Mouse (Mus musculus) cortical plate, adult 2 months (tissue): ENCODE data around the gene Csf1. TPM values are rescaled to one million over a fixed set of nuclear protein-coding genes. Genes with fewer than 3 reads are reported as not detected.

Experiments used
- H3K27ac ChIP-seq: fragments of 200-500 bp; 2 replicates; pipeline ENCODE4 v1.5.1; 2012; ENCODE audit warnings: low read length, control low read depth, inconsistent platforms; ENCODE audit not compliant: insufficient read depth
- H3K4me1 ChIP-seq: fragments of 200-500 bp; 2 replicates; pipeline ENCODE4 v1.6.1; 2011; ENCODE audit warnings: low read length; ENCODE audit not compliant: control insufficient read depth, insufficient read depth
- H3K4me3 ChIP-seq: fragments of 200-500 bp; 2 replicates; pipeline ENCODE4 v1.5.1; 2011; ENCODE audit warnings: mild to moderate bottlenecking, low read length, control low read depth; ENCODE audit not compliant: insufficient read depth
- CTCF ChIP-seq: fragments of 200-500 bp; IDR thresholded peaks from 2 replicates; pipeline ENCODE4 v1.5.1; 2011; ENCODE audit warnings: mild to moderate bottlenecking, control low read depth, low read length; ENCODE audit not compliant: insufficient read depth; ENCODE audit errors: extremely low read depth
- POLR2A ChIP-seq: fragments of 200-500 bp; IDR thresholded peaks from 2 replicates; pipeline ENCODE4 v1.6.1; 2011; ENCODE audit warnings: mild to moderate bottlenecking, low read length, control low read depth; ENCODE audit not compliant: insufficient read depth; ENCODE audit errors: extremely low read depth
- polyA plus RNA-seq: library from polyadenylated mRNA; depleted of rRNA; stranded (reverse); fragments of >200 nt; gene quantifications from 2 replicates; pipeline ENCODE4 v1.2.3, GENCODE M21; 2012

The Csf1 gene
- polyA plus RNA-seq, 1 experiment: 16.7 TPM

- peaks cover 3% of the 10 kb centered on the region; the same call in 1 of the 2 replicates for H3K4me1 ChIP-seq
- no peak overlapping the region for H3K27ac ChIP-seq
- no peak overlapping the region for H3K4me3 ChIP-seq
- TF ChIP-seq POLR2A: no peak
- TF ChIP-seq CTCF: no peak
Observed at GRCm38 (mm10) chr3:107783315-107783714, 23.0 kb upstream of the Csf1 start.

- Histone ChIP-seq H3K4me3 (no peak overlapping the region), H3K4me1 (0 out of 2 replicates have a peak, but pooled peaks cover 3% of the 10 kb centered on the region), H3K27ac (no peak overlapping the region)
- TF ChIP-seq POLR2A (no peak), CTCF (no peak)
Observed at GRCm38 (mm10) chr3:107781304-107781703, 21.0 kb upstream of the Csf1 start.

- no peak overlapping the region for H3K27ac ChIP-seq
- TF ChIP-seq CTCF (no peak), POLR2A (no peak)
- 0 out of 2 replicates have a peak, but pooled peaks cover 3% of the 10 kb centered on the region for H3K4me1 ChIP-seq
- H3K4me3 ChIP-seq: no peak overlapping the region
Observed at GRCm38 (mm10) chr3:107778016-107778415, 17.7 kb upstream of the Csf1 start.

GRCm38 (mm10) chr3:107776295-107776694 is 16.0 kb upstream of the Csf1 start:
- no peak overlapping the region for H3K4me3 ChIP-seq
- H3K4me1 ChIP-seq: 0 out of 2 replicates have a peak, but pooled peaks cover 3% of the 10 kb centered on the region
- no peak for TF ChIP-seq POLR2A
- TF ChIP-seq CTCF: no peak
- no peak overlapping the region for H3K27ac ChIP-seq

- Histone ChIP-seq H3K27ac (no peak overlapping the region), H3K4me3 (no peak overlapping the region), H3K4me1 (0 out of 2 replicates have a peak, but pooled peaks cover 3% of the 10 kb centered on the region)
- TF ChIP-seq CTCF (no peak), POLR2A (no peak)
Observed at GRCm38 (mm10) chr3:107775736-107776135, 15.5 kb upstream of the Csf1 start.

GRCm38 (mm10) chr3:107775056-107775455 is 14.8 kb upstream of the Csf1 start:
- no peak overlapping the region for H3K4me3 ChIP-seq
- TF ChIP-seq CTCF (no peak), POLR2A (no peak)
- no peak overlapping the region for H3K27ac ChIP-seq
- H3K4me1 ChIP-seq: 0 out of 2 replicates have a peak, but pooled peaks cover 3% of the 10 kb centered on the region

- H3K4me1 ChIP-seq: 0 out of 2 replicates have a peak, but pooled peaks cover 3% of the 10 kb centered on the region
Observed at GRCm38 (mm10) chr3:107772860-107773259, 12.6 kb upstream of the Csf1 start.

GRCm38 (mm10) chr3:107769692-107770091 is 9.4 kb upstream of the Csf1 start:
- no peak overlapping the region for H3K4me3 ChIP-seq
- H3K27ac ChIP-seq: no peak overlapping the region
- TF ChIP-seq CTCF (no peak), POLR2A (no peak)
- no peaks in the 10 kb centered on the region for H3K4me1 ChIP-seq

More at GRCm38 (mm10) chr3:107772860-107773259, 12.6 kb upstream of the Csf1 start:
- H3K4me3 ChIP-seq: no peak overlapping the region
- no peak for TF ChIP-seq CTCF
- TF ChIP-seq POLR2A: no peak
- no peak overlapping the region for H3K27ac ChIP-seq

GRCm38 (mm10) chr3:107768104-107768989 is 8.1 kb upstream of the Csf1 start:
- no peak overlapping the region for H3K4me3 ChIP-seq
- no peak overlapping the region for H3K27ac ChIP-seq
- TF ChIP-seq POLR2A (no peak), CTCF (no peak)
- no peaks in the 10 kb centered on the region for H3K4me1 ChIP-seq

- H3K27ac ChIP-seq: no peak overlapping the region
- TF ChIP-seq POLR2A (no peak), CTCF (no peak)
- no peak overlapping the region for H3K4me3 ChIP-seq
- H3K4me1 ChIP-seq: no peaks in the 10 kb centered on the region
Observed at GRCm38 (mm10) chr3:107766804-107767203, 6.5 kb upstream of the Csf1 start.

GRCm38 (mm10) chr3:107765979-107766378 is 5.7 kb upstream of the Csf1 start:
- no peak overlapping the region for H3K4me3 ChIP-seq
- no peaks in the 10 kb centered on the region for H3K4me1 ChIP-seq
- TF ChIP-seq CTCF: no peak
- TF ChIP-seq POLR2A: no peak
- no peak overlapping the region for H3K27ac ChIP-seq
